Mouse (Mus musculus): Measurements from ENCODE around the gene Asic2. TPM values are rescaled to one million over a fixed set of nuclear protein-coding genes. Genes with fewer than 3 reads are reported as not detected.

The Asic2 gene
- polyA plus RNA-seq, 1 experiment from 2014 or later = not detected

GRCm38 (mm10) chr11:81896511-81896910 lies 71.7 kb downstream of the Asic2 start:
- no peak overlapping the region for H3K9ac ChIP-seq (ENCODE audit: low read depth, low read length)
- no peaks in the 10 kb centered on the region for H3K36me3 ChIP-seq (ENCODE audit: control insufficient read depth, insufficient read depth)
- H3K4me1 ChIP-seq (ENCODE audit: control insufficient read depth, low read depth, low read length) = no peaks in the 10 kb centered on the region
- no peak overlapping the region for H3K27ac ChIP-seq (ENCODE audit: low read length)
- 61% methylated on average over 6 of the region's 6 CpGs for WGBS (ENCODE audit: insufficient replicate concordance)
- H3K27me3 ChIP-seq (ENCODE audit: control insufficient read depth, insufficient read depth, low read depth, low read length) = no peaks in the 10 kb centered on the region; the same call in 1 of the 2 replicates
- H3K4me3 ChIP-seq (ENCODE audit: low read depth, low read length) = no peak overlapping the region
- H3K9me3 ChIP-seq (replicated peaks; ENCODE audit: control insufficient read depth, low read length) = no peaks in the 10 kb centered on the region
- no peak for ATAC-seq (ENCODE audit: low read depth)
- H3K4me2 ChIP-seq (ENCODE audit: low read depth, low read length) = no peak overlapping the region

DNA sequence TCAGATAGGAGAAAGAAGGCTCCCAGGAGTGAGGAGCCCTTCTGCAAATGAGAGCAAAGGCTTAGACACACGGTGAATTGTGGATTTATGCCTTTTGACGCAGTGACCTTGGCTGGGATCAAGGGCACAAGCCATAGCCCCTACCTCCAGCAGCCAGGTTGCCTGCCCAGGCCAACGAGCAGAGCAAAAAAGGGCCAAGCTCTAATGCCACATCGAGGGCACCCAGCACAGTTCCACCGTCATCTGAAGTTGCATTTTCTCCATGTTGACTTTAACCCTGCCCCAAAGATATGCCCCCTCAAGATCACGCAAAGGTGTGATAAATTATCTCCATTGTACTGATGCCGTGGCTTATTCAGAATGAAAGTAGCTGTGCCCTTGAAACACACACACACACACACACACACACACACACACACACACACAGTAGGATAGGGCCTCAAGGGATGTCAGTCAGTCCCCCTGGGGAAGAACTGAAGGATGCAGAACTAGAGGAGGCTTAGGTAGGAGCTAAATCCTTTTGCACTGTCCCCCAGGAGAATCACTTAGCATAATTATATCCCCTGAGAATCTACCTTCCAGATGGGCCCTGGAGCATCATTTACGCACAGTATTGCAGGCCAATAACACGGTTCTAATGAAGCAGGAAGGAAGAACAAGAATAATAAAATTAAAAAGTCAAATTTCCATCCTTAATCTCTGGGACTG lies 96.6 kb downstream of the Asic2 start:
- Histone ChIP-seq H3K27ac (ENCODE audit: low read length) (no peak overlapping the region), H3K4me2 (ENCODE audit: low read depth, low read length) (no peak overlapping the region), H3K9ac (ENCODE audit: low read depth, low read length) (no peak overlapping the region), H3K9me3 (replicated peaks; ENCODE audit: control insufficient read depth, low read length) (no peaks in the 10 kb centered on the region), H3K4me1 (ENCODE audit: control insufficient read depth, low read depth, low read length) (no peaks in the 10 kb centered on the region), H3K36me3 (ENCODE audit: control insufficient read depth, insufficient read depth) (no peaks in the 10 kb centered on the region), H3K27me3 (ENCODE audit: control insufficient read depth, insufficient read depth, low read depth, low read length) (no peaks in the 10 kb centered on the region), H3K4me3 (ENCODE audit: low read depth, low read length) (no peak overlapping the region)
- 40% methylated on average over 9 of the region's 9 CpGs for WGBS (ENCODE audit: insufficient replicate concordance)
- no peak for ATAC-seq (ENCODE audit: low read depth)

- no peaks in the 10 kb centered on the region for H3K36me3 ChIP-seq (ENCODE audit: control insufficient read depth, insufficient read depth)
- no peaks in the 10 kb centered on the region for H3K27me3 ChIP-seq (ENCODE audit: control insufficient read depth, insufficient read depth, low read depth, low read length)
- no peak overlapping the region for H3K4me2 ChIP-seq (ENCODE audit: low read depth, low read length)
- WGBS (ENCODE audit: insufficient replicate concordance) = 67% methylated on average over 10 of the region's 10 CpGs
- no peak for ATAC-seq (ENCODE audit: low read depth)
- H3K27ac ChIP-seq (ENCODE audit: low read length) = no peak overlapping the region
- H3K4me1 ChIP-seq (ENCODE audit: control insufficient read depth, low read depth, low read length) = no peaks in the 10 kb centered on the region
- H3K9ac ChIP-seq (ENCODE audit: low read depth, low read length) = no peak overlapping the region
- no peaks in the 10 kb centered on the region for H3K9me3 ChIP-seq (replicated peaks; ENCODE audit: control insufficient read depth, low read length)
- no peak overlapping the region for H3K4me3 ChIP-seq (ENCODE audit: low read depth, low read length)
Measured at GRCm38 (mm10) chr11:81865661-81866382, 102.4 kb downstream of the Asic2 start.

GRCm38 (mm10) chr11:81860250-81860972 lies 107.8 kb downstream of the Asic2 start, which contains the start of gene 5530401A14Rik:
Gene 5530401A14Rik, plus strand, starts transcription at chr11:81860673.
- Histone ChIP-seq H3K27me3 (ENCODE audit: control insufficient read depth, insufficient read depth, low read depth, low read length) (no peaks in the 10 kb centered on the region), H3K9me3 (replicated peaks; ENCODE audit: control insufficient read depth, low read length) (no peaks in the 10 kb centered on the region), H3K9ac (ENCODE audit: low read depth, low read length) (no peak within 1 kb of the TSS), H3K4me1 (ENCODE audit: control insufficient read depth, low read depth, low read length) (no peaks in the 10 kb centered on the region), H3K36me3 (ENCODE audit: control insufficient read depth, insufficient read depth) (no peaks in the 10 kb centered on the region), H3K4me2 (ENCODE audit: low read depth, low read length) (no peak within 1 kb of the TSS), H3K27ac (ENCODE audit: low read length) (no peak within 1 kb of the TSS), H3K4me3 (ENCODE audit: low read depth, low read length) (no peak within 1 kb of the TSS)
- ATAC-seq (ENCODE audit: low read depth) = no peak
- WGBS (ENCODE audit: insufficient replicate concordance) = 28% methylated on average over 4 of the region's 4 CpGs

DNA sequence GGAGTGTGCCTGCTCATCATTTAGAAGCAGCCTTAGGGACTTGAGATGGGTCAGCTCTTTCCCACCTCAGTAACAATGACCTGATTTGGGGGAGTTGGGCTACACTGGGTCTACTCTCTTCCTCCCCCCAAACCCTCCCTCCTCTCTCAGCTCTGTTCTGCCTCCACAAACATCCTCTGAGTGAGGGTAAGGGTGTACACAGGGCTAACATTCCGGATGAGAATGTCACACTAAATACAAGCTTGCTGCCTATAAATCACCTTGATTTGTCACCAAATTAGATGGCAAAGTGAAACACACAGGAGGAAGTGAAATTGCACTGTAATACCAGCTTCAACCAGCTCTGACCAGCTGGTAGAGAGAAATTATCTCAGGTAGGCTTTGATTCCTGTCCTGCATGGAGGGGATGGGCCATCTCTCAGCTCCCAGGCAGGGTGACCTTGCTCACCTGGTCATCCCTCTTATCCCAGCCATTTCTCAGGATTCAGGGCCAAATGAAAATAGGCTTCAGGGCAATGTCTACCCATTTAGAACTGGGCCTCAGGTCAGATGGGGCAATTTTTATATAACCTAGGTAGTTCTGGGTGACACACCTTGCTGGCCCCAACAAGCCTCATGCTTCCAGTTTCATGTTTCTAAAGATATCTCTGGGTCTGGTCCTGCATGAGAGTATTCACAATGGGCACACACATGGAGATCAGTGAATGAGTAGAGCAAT lies 120.3 kb downstream of the Asic2 start:
- Histone ChIP-seq H3K4me3 (ENCODE audit: low read depth, low read length) (no peak overlapping the region), H3K36me3 (ENCODE audit: control insufficient read depth, insufficient read depth) (no peaks in the 10 kb centered on the region), H3K4me2 (ENCODE audit: low read depth, low read length) (no peak overlapping the region), H3K4me1 (ENCODE audit: control insufficient read depth, low read depth, low read length) (no peaks in the 10 kb centered on the region), H3K9ac (ENCODE audit: low read depth, low read length) (no peak overlapping the region), H3K27me3 (ENCODE audit: control insufficient read depth, insufficient read depth, low read depth, low read length) (no peaks in the 10 kb centered on the region), H3K9me3 (replicated peaks; ENCODE audit: control insufficient read depth, low read length) (no peaks in the 10 kb centered on the region), H3K27ac (ENCODE audit: low read length) (no peak overlapping the region)
- WGBS (ENCODE audit: insufficient replicate concordance) = 16% methylated on average over 1 of the region's 1 CpGs
- no peak for ATAC-seq (ENCODE audit: low read depth)

- Histone ChIP-seq H3K4me3 (ENCODE audit: low read depth, low read length) (no peak overlapping the region), H3K9me3 (replicated peaks; ENCODE audit: control insufficient read depth, low read length) (no peaks in the 10 kb centered on the region), H3K4me1 (ENCODE audit: control insufficient read depth, low read depth, low read length) (no peaks in the 10 kb centered on the region), H3K27me3 (ENCODE audit: control insufficient read depth, insufficient read depth, low read depth, low read length) (no peaks in the 10 kb centered on the region), H3K9ac (ENCODE audit: low read depth, low read length) (no peak overlapping the region), H3K36me3 (ENCODE audit: control insufficient read depth, insufficient read depth) (no peaks in the 10 kb centered on the region), H3K27ac (ENCODE audit: low read length) (no peak overlapping the region), H3K4me2 (ENCODE audit: low read depth, low read length) (no peak overlapping the region)
- ATAC-seq (ENCODE audit: low read depth) = no peak
- 37% methylated on average over 3 of the region's 3 CpGs for WGBS (ENCODE audit: insufficient replicate concordance)
Measured at GRCm38 (mm10) chr11:81845686-81846036, 122.6 kb downstream of the Asic2 start.

- no peaks in the 10 kb centered on the region for H3K27me3 ChIP-seq (ENCODE audit: control insufficient read depth, insufficient read depth, low read depth, low read length)
- 49% methylated on average over 5 of the region's 5 CpGs for WGBS (ENCODE audit: insufficient replicate concordance)
Measured at GRCm38 (mm10) chr11:81845010-81845685, 123.1 kb downstream of the Asic2 start.

DNA sequence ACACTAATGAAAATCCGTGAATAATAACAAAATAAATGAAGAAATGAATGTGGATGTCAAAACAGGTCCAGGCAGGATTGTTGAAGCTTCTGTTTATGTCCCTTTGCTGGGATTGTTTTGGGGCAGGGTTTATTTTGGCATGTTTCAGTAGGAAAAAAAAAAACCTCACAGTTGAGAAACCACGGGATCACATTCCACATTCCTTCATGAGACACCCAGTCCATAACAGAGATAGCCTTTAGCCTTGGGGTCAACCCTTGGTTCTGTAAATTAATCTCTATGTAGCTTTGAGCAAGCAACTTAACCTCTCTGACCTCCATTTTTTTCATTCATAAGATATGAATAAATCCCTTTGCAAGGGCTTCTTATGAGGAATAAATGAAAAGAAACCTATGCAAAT lies 127.3 kb downstream of the Asic2 start:
- Histone ChIP-seq H3K4me2 (ENCODE audit: low read depth, low read length) (no peak overlapping the region), H3K9ac (ENCODE audit: low read depth, low read length) (no peak overlapping the region), H3K27me3 (ENCODE audit: control insufficient read depth, insufficient read depth, low read depth, low read length) (no peaks in the 10 kb centered on the region), H3K4me3 (ENCODE audit: low read depth, low read length) (no peak overlapping the region), H3K36me3 (ENCODE audit: control insufficient read depth, insufficient read depth) (no peaks in the 10 kb centered on the region), H3K4me1 (ENCODE audit: control insufficient read depth, low read depth, low read length) (no peaks in the 10 kb centered on the region), H3K9me3 (replicated peaks; ENCODE audit: control insufficient read depth, low read length) (no peaks in the 10 kb centered on the region), H3K27ac (ENCODE audit: low read length) (no peak overlapping the region)
- no peak for ATAC-seq (ENCODE audit: low read depth)
- WGBS (ENCODE audit: insufficient replicate concordance) = 31% methylated on average over 2 of the region's 2 CpGs

More at GRCm38 (mm10) chr11:81845010-81845685, 123.1 kb downstream of the Asic2 start:
- Histone ChIP-seq H3K4me2 (ENCODE audit: low read depth, low read length) (no peak overlapping the region), H3K27ac (ENCODE audit: low read length) (no peak overlapping the region), H3K9ac (ENCODE audit: low read depth, low read length) (no peak overlapping the region), H3K36me3 (ENCODE audit: control insufficient read depth, insufficient read depth) (no peaks in the 10 kb centered on the region), H3K4me1 (ENCODE audit: control insufficient read depth, low read depth, low read length) (no peaks in the 10 kb centered on the region), H3K4me3 (ENCODE audit: low read depth, low read length) (no peak overlapping the region), H3K9me3 (replicated peaks; ENCODE audit: control insufficient read depth, low read length) (no peaks in the 10 kb centered on the region)
- no peak for ATAC-seq (ENCODE audit: low read depth)

Data from liver, embryonic 16.5 days (tissue).